Mouse (Mus musculus) testis, adult 2 months (tissue): Measurements from ENCODE around the gene Dnah7a.

Experiments used
- CTCF ChIP-seq: fragments of 200-500 bp; IDR thresholded peaks from 2 replicates; pipeline ENCODE4 v1.5.1; 2012; ENCODE audit warnings: low read depth, mild to moderate bottlenecking, inconsistent platforms, low read length, moderate library complexity; ENCODE audit not compliant: control insufficient read depth, insufficient read depth, insufficient replicate concordance
- POLR2A ChIP-seq: fragments of 200-500 bp; IDR thresholded peaks from 2 replicates; pipeline ENCODE4 v1.6.1; 2012; ENCODE audit warnings: low read depth, mild to moderate bottlenecking, inconsistent platforms, low read length, moderate library complexity; ENCODE audit not compliant: control insufficient read depth

DNA sequence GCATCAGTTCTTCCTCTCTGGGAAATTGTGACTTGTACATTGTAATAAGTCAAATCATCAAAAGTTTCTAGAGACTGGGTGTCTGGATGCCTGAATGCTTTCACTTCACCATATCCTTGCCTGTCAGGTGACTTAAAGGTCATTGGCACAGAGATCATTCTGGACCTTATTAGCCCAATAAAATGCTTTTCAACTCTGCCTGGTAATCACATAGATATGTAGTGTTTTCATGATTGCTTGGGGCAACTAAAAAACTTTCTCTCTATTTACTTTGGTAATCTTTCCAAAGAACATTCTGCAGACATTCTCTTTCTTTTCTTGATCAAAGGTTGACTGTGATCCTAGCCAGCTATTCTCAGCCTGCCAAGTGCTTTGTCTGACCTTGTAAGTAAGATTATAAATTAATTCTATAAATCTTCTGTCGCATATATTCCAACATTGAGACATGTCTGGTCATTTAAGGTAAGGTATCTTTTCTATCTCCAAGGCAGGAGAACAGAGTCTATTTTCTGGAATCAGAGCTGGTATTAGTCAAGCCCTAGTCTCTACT, 9.5 kb upstream of the Dnah7a start:
- no peak for TF ChIP-seq CTCF
- no peak for TF ChIP-seq POLR2A
